Mouse (Mus musculus) layer of hippocampus, postnatal 14 days (tissue): ENCODE measurements around the gene Supt20. TPM values are rescaled to one million over a fixed set of nuclear protein-coding genes. Genes with fewer than 3 reads are reported as not detected.

Experiments used
- DNase-seq, 2 experiments: peaks; one replicate each; pipeline ENCODE4 v3.0.0; 2021 to 2022; ENCODE audit warnings: low spot score in 2 of 2, mixed read lengths in 1 of 2
- long read RNA-seq, 2 experiments: library from polyadenylated mRNA; stranded (forward); transcript quantifications; one replicate each; pipeline ENCODE4 v2.0.0; 2021
- total RNA-seq, 2 experiments: library from RNA; stranded (reverse); gene quantifications; 2 replicates each; pipeline ENCODE4 v1.2.3; 2021

The Supt20 gene
- total RNA-seq: 10 to 100 TPM; 48.8 to 50.7 TPM
- long read RNA-seq, experiment 1, partial matches to known transcripts: 6 of 34 reads
- long read RNA-seq, experiment 1, other reads (novel, unspliced or antisense): 27 of 34 reads
- long read RNA-seq, experiment 2, partial matches to known transcripts: 12 of 45 reads
- long read RNA-seq, experiment 2, other reads (novel, unspliced or antisense): 33 of 45 reads

GRCm38 (mm10) chr3:54692202-54693055 lies at the start of gene Supt20:
Gene Supt20 (plus strand): TSS chr3:54692807.
- peak; percentile 87 to 93 for DNase-seq

- no peak for DNase-seq
These were observed 49.8 kb upstream of the Supt20 start for GRCm38 (mm10) chr3:54642851-54643250.

DNA sequence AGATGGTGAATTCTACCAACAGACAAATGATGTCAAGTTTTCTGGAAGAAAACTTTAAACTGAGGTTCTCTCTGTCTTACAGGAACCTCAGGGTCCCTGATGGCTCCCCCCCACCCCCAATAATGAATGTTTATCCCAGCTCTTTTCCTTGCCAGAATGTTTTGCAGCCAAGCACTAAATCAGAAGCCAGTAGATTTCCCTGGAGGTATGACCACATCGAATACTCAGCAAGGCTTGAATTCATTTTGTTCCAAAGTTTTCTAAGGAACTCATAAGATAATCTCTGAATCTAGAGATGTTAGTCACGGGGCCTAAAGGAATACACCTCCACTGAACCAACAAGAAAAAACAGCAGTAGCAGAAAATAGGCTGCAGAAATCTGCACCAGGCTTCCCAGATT lies 45.0 kb upstream of the Supt20 start:
- DNase-seq: no peak

GRCm38 (mm10) chr3:54651576-54651975 lies 41.0 kb upstream of the Supt20 start:
- no peak for DNase-seq

- DNase-seq: no peak
These were observed 38.4 kb upstream of the Supt20 start for GRCm38 (mm10) chr3:54654169-54654568.

GRCm38 (mm10) chr3:54657090-54657489 lies 35.5 kb upstream of the Supt20 start:
- no peak for DNase-seq

DNA sequence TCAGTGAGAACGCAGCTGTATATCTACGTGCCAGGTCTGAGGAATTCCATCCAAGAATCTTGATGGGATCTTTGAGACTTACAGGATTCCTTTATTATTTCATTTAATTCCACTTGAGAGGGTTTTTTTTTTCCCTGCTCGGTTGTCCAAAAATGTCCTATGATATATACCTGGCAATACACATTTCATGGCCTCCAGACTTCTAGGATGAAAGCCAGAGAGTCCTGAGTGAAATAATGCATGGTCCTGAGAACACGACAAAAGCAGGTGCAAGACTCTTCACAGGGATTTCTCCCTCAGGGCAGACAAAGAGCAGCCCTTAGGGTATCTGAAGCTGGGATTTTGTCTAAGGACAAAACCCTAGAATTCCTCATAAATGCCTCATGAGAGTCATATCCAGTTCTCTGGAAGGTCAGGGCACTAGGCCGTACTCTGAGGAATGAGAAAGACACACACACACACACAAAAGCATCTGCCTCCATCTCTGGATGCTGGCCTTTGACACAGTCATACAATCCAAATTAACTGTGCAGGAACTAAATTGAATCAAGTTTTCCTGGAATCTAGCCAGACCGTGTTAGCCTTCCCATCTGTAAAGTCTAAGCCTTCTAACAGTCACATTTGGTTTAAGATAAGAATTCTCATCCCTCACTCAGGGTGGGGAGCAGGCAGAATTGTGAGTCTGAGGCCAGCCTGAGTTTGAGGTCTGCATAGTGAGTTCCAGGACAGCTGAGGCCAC lies 34.5 kb upstream of the Supt20 start:
- DNase-seq: no peak

- no peak for DNase-seq
These were observed 32.9 kb upstream of the Supt20 start for GRCm38 (mm10) chr3:54659736-54660135.

GRCm38 (mm10) chr3:54662411-54662810 lies 30.2 kb upstream of the Supt20 start:
- DNase-seq: no peak

DNA sequence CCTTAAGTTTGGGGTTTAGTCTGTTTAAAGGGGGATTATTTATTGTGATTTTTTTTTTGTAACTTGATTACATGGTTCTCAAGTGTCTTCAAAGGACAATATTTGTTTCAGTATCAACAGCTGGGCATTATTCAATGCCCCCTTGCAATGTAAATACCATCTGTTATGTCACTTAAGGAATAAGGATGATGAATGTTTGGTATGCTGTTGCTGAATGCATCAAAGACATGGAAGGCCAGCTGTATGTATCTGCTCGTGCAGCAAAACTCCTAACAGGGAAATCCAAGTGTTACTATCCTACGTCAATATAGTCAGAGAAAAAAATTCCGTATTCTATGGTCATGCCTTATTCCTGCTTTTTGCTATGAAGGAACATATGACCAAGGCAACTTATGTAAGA lies 24.5 kb upstream of the Supt20 start:
- no peak for DNase-seq

- no peak for DNase-seq
These were observed 23.9 kb upstream of the Supt20 start for GRCm38 (mm10) chr3:54668722-54669121.

- no peak for DNase-seq
These were observed 23.0 kb upstream of the Supt20 start for GRCm38 (mm10) chr3:54669559-54669958.

DNA sequence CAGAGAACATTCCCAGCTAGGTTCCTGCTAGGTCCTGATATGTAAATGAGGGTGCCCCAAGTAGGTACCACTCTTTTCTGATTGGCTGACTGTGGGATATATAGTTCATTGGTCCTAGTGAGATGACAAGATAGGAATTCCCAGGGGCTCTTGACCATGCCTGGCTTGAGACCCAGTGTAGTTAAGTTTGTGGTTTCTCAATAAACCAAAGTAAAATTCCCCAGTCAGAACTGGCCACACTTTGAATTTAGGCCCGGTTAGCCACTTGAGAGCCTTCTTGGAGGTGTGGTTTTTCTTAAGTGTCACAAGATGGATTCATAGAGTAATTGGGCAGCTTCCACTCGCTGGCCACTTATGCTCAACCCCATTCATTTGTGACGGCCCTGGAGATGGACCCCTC lies 20.5 kb upstream of the Supt20 start:
- no peak for DNase-seq

DNA sequence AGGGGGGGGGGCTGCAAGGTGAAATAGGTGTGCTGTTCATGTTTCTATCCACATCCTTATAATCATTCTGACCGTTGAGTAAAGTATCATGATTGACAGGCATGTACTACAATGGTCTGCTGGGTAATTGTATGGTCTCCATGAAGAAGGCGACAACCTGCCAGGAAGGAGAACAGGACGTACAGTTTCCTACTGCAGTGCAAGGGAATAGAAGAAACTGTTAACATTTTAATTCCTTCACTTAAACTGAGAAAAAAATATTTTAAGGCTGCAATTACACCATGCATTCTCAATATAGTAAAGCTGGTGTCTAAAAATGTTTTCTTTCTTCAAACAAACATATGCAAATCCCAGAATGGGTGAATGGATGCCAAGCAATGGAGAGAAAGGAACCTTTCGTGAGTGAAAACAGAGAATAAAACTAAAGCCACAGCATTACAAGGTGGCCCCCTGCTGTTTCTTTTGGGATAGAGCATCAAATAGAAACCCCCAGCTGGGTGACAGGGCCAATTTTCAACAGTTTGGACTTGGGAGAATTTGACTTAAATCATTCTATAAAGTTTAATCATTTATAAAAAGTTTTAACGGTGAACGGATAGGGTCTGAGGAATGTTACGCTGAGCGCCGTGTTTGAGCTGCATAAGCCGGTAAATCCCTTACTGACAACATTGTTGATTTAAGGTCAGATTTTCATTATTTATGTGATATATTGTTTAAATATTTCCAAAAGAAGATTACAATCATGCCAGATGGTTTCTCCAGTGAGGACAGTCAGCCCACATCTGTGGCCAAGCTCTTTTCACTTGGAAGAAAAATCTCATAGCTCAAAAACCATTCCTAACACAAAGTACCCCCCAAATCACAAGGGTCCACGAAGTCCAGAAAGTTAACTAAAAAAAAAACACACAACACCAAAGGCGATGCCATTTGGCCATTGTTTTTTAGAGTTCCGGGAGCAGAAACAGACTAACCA lies 19.8 kb upstream of the Supt20 start:
- DNase-seq: peak; percentile 42 to 82

- DNase-seq: peak in 1 of 2 experiments; percentile 21
These were observed 15.8 kb upstream of the Supt20 start for GRCm38 (mm10) chr3:54676818-54677217.

GRCm38 (mm10) chr3:54681310-54682204 lies 11.1 kb upstream of the Supt20 start:
- no peak for DNase-seq

- no peak for DNase-seq
These were observed 7.4 kb upstream of the Supt20 start for GRCm38 (mm10) chr3:54685202-54685601.

GRCm38 (mm10) chr3:54687245-54687644 lies 5.4 kb upstream of the Supt20 start:
- no peak for DNase-seq

DNA sequence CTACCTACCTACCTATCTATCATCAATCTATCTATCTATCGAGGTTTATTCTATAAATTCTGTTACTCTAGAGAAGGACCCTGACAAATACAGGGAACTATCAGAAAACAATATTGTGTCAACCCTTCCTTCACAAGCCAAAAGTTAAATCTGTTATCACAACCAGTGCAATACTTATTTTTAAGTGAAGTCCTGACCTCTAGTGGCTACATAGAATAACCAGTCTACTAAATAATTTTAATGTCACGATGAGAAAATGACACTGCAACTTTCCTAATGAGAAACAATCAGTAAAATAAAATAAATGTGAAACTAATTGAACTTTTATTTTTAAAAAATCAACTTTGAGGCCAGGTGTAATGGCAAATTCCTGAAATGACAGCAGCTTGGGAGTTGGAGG lies 3.5 kb upstream of the Supt20 start:
- peak in 1 of 2 experiments; percentile 36 for DNase-seq

- no peak for DNase-seq
These were observed 429 bp downstream of the Supt20 start for GRCm38 (mm10) chr3:54693056-54693415.
